Mouse (Mus musculus) brain, embryonic 14.5 days (tissue): ENCODE data around the gene Gm5741. TPM values are rescaled to one million over a fixed set of nuclear protein-coding genes. Genes with fewer than 3 reads are reported as not detected.
"Not testable (repeated sequence)": the region's sequence is repeated elsewhere in the genome, so short reads cannot be mapped to it uniquely, and the experiment has no call there.

Source experiments
- DNase-seq: peaks from one replicate; pipeline ENCODE4 v3.0.0-alpha.2; 2011; ENCODE audit warnings: low read depth
- CTCF ChIP-seq: fragments of 200-500 bp; IDR thresholded peaks from 2 replicates; pipeline ENCODE4 v1.5.1; 2012; ENCODE audit warnings: inconsistent platforms, mild to moderate bottlenecking, moderate library complexity, borderline replicate concordance; ENCODE audit not compliant: insufficient read depth, insufficient read length; ENCODE audit errors: extremely low read depth
- POLR2A ChIP-seq: fragments of 200-500 bp; IDR thresholded peaks from 2 replicates; pipeline ENCODE4 v1.6.1; 2012; ENCODE audit warnings: mild to moderate bottlenecking, inconsistent platforms, borderline replicate concordance; ENCODE audit not compliant: poor library complexity, insufficient read depth, insufficient read length, severe bottlenecking; ENCODE audit errors: extremely low read depth
- polyA plus RNA-seq: library from polyadenylated mRNA; depleted of rRNA; stranded (reverse); fragments of >200 nt; gene quantifications from 2 replicates; pipeline ENCODE4 v1.2.3, GENCODE M21; 2012

The Gm5741 gene
- polyA plus RNA-seq, 1 experiment: not detected

DNA sequence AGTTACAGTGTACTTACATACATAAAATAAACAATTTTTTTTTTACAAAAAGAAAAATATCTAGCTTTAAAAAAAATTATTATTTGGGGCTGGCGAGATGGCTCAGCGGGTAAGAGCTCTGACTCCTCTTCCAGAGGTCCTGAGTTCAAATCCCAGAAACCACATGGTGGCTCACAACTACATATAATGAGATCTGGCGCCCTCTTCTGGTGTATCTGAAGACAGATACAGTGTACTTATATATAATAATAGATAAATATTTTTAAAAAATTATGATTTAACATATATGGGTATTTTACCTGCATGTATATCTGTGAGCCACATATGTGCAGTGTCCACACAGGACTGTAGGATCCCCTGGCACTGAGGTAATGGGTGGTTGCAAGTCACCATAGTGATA lies 18.5 kb upstream of the Gm5741 start:
- no peak for DNase-seq
- TF ChIP-seq POLR2A (no peak), CTCF (no peak)

DNA sequence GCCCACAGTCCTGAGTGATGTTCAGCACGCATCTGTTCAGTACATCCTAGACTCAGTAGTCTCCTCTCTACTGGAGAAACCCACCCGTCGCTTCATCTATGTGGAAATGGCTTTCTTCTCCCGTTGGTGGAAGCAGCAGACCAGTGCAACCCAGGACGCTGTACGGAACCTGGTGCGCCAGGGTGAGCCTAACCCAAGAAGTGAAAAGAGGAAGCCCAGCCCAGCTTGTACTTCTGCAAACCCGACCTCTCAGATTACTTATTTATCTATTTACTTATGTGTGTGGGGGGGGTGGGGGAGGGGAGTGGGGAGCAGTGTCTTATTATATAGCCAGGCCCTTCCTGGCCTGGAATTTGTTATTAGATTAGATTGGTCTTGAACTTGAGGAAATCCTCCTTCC lies 16.9 kb upstream of the Gm5741 start:
- no peak for TF ChIP-seq CTCF
- no peak for TF ChIP-seq POLR2A
- no peak for DNase-seq

DNA sequence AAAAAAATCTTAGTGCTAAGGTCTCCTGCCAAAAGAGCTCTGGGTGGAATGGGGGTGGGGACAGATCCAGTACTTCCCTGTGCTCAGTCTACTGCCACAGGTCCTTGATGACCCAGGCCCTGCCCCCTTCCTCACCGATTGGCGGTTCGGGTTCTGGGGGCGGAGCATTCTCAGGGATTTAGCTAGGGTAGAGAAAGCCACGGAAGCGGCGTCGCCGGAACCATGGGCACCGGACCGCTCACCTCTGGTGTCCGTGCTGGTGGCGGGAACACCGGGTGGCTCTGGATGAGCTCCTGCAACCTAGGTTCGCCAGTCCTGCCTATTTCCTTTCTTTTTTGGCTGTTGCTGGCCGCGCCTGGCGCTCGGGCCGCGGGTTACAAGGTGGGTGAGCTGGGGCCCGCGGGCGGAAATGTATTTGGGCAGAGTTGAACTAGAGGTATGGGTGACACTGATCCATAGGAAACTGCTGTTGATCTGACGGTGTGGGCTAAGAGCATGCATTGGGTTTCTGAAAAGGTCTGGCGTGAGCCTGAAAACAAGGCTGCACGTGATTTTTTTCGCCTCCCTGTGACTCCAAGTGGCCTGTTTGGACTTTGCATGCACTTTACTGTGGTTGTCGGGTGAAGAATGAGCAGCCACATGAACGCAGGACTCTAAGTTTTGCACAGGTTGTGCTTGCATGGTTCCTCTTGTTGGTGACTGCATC lies 15.5 kb upstream of the Gm5741 start, which contains the start of gene Man2b1:
Gene Man2b1 (plus strand): TSS at position 163 of the 706 bp plus-strand sequence.
- peak; percentile 87 for DNase-seq
- TF ChIP-seq POLR2A (no peak), CTCF (peak; percentile 43; the same call in 1 of the 2 replicates)

DNA sequence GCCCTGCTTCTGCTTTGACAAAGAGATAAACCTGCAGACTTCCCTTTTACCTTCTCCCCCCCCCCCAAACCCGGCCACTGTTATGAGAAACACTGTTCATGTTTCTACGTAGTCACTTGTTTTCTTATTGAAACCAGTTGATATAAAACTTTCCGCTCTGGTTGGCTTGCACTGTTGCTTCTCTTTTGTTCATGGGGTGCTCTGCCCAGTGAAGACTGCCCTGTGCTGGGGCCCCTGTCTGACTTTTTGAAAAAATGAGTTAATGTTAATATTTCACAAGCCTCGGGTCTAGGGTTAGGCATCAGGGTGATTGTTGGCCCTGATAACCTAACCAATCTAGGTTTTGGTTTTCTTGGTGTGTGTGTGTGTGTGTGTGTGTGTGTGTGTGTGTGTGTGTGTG lies 14.4 kb upstream of the Gm5741 start:
- DNase-seq: not testable (repeated sequence)

DNA sequence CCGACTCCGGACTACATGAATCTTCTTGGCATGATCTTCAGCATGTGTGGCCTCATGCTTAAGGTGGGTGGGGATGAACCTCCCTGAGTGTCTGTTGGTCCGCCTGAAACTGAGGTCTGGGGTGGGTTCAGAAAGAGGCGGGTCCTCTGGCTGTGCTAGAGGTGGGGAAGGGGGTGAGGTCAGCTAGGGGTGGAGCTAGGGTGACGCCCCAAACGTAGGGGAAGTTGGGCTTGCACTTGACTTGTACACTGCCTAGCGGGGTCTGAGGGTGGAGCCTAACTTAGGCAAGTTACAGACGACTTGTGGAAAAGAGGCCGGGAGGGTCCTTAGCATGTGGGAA lies 13.4 kb upstream of the Gm5741 start, which contains the start of gene Wdr83:
Gene Wdr83 (minus strand): TSS at position 91 of the 340 bp plus-strand sequence.
- no peak for DNase-seq
- TF ChIP-seq POLR2A (no peak), CTCF (no peak)

DNA sequence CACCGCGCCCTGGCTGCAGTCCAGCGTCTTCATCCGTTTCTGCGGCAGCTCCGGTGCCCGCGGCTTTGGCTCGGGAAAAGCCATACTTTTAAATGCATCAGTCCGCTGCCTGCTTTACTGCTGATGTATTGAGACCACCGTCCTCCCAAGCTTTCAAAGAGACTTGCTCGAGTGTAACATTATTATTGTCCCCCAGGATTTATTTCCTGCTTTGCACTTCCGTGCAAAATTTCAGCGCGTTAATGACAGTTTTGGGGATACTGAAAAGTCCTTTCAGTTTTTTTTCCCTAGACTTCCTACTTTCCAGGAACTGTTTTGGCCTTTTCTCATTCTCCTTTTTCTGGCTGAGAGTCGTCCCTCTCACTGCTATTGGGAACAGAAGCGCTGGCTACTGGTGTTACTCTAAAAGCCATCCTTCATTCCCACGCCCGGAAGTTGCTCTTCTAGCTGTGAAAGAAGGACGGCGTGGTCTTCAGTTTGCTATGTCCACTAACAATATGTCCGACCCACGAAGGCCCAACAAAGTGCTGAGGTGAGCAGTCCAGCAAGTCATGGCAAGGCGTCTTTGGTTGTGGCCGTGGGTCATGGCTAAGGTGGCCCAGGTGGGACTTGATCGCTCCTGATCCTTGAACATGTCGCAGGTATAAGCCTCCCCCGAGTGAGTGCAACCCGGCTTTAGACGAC lies 12.9 kb upstream of the Gm5741 start, which contains the start of gene Wdr83os:
Gene Wdr83os (plus strand): TSS at position 209 of the 684 bp plus-strand sequence.
- no peak for TF ChIP-seq CTCF
- no peak for TF ChIP-seq POLR2A
- DNase-seq: peak; percentile 93

DNA sequence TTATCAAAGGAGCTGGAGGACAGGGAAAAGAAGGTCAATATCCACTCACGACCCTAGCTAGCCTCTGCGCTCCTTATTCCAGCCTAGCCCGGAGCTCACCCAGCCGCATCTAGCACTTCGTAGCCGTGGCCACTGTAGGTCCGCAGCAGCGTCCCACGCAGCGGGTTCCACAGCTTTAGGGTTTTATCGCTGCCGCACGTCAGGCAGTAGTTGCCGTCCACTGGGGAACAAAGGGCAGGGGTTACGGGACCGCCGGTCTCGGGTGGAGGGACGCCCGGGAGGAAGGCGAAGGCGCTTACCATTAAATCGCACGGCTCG lies 12.4 kb upstream of the Gm5741 start:
- TF ChIP-seq CTCF: no peak
- no peak for TF ChIP-seq POLR2A
- DNase-seq: no peak

DNA sequence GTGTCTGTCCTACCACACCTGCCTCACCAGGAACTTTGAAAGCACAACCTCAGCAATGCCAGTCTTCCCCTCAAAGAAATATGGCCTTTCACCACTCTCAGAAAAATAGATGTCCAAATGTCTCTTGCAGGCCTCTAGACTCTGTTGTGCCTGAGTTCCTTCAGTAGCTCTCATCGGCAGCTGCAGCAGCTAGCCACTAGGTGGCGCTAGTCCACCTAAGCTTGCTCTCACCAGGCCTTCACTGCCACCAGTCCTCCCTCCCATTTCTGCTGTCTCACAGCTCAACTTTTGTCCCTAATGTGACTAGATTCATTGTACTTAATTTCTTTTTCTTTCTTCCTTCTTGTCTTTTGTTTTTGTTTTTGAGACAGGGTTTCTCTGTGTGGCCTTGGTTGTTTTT lies 9.2 kb upstream of the Gm5741 start:
- peak; percentile 93 for DNase-seq
- TF ChIP-seq POLR2A (no peak), CTCF (peak; percentile 98)

DNA sequence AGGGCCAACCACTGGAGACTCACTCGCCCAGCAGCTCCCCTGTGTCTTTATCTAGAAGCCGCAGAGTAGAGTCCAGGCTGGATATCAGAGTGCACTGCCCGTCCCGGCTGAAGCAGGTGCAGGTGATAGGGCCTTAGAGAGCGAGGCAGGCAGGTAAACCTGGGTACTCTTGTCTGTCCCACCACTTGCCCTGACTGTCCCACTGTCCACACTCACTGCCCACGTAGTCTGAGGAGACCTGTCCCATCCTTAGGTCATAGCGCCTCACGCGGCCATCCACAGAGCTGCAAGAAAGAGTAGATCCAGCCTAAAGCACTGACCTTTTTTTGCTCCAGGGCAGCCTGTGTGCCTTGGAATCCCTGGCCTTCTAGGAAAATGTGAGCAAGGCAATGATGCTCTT lies 8.2 kb upstream of the Gm5741 start:
- TF ChIP-seq POLR2A (no peak), CTCF (peak; percentile 57; the same call in 1 of the 2 replicates)
- DNase-seq: no peak

DNA sequence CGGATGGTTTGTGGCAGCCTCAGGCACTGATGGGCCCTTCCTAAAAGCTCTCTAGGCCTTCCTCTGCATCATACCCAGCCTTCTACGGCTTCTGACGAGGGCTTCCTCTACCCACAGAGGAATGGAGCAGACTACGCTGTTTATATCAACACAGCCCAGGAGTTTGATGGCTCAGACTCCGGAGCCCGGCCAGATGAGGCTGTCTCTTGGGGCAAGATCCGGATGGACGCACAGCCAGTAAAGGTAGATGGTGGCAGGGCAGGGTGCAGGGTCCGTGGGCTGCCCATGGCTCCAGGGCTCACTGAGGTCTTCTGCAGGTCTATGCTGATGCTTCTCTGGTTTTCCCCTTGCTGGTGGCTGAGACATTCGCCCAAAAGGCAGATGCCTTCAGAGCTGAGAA lies 6.8 kb upstream of the Gm5741 start:
- TF ChIP-seq CTCF: no peak
- TF ChIP-seq POLR2A: no peak
- DNase-seq: no peak

DNA sequence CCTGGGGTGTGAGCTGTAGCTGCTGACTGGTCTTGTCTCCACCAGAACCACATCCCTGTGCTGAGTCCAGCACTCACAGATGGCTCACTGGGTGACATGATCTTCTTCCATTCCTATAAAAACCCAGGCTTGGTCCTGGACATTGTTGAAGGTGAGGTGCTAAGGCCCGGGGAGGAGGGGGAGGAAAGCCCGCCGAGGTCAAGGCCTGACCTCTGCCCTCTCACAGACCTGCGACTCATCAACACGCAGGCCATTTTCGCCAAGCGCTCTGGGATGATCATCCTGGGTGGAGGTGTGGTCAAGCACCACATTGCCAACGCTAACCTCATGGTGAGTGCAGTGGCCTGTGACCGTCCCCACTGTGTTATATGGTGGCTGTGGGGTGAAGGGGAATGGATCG lies 6.4 kb upstream of the Gm5741 start:
- TF ChIP-seq POLR2A (no peak), CTCF (no peak)
- DNase-seq: no peak

DNA sequence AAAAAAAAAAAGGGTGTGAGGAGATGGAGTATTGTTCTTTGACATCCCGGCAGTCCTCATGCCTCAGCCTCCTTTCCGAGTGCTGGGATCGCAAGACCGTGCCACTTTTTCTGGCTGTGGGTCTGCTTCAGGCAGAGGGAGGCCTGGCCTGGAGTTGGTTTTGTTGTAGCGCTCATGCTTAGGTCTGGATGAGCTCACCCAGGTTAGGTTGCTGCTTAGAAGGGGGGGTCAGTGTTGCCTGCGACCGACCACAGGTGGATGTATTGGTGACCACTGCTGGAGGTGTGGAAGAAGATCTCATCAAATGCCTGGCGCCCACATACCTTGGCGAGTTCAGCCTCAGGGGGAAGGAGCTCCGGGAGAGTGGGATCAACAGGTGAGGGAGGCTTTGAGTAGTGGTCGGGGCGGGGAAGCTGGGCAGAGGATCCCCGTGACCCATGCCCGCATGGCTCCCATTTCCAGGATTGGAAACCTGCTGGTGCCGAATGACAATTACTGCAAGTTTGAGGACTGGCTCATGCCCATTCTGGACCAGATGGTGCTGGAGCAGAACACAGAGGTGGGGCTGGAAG lies 5.3 kb upstream of the Gm5741 start:
- no peak for TF ChIP-seq POLR2A
- TF ChIP-seq CTCF: no peak
- DNase-seq: no peak
